Mouse (Mus musculus) hindlimb bud, embryonic 11.5 days (tissue): ENCODE measurements around the gene Lrrtm3.

Experiments
- DNase-seq: peaks from one replicate; pipeline ENCODE4 v3.0.0-alpha.2; 2012; ENCODE audit warnings: low read depth, low spot score; ENCODE audit errors: extremely low spot score

Lrrtm3 gene

DNA sequence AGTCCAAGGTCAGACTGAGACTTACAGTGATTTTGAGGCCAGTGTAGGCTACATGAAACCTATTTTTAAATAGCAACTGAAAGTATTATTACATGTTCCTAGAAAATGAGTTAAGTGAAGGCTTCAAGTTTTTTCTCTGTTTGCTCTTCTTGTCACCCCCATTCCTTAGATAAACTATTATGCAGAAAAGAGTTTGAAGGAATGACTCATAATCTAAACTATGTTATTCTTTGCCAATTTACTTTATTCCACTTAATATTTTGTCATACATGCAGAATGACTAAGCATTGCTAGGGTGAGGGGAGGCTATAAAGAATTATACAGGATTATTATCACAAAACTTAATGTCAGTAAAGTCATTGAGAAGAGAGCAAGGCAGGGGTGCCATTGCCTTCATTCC is 181.2 kb downstream of the Lrrtm3 start:
- no peak for DNase-seq

- no peak for DNase-seq
These were observed 190.2 kb downstream of the Lrrtm3 start for GRCm38 (mm10) chr10:63899891-63900290.

GRCm38 (mm10) chr10:63894612-63895011 is 195.5 kb downstream of the Lrrtm3 start:
- no peak for DNase-seq

DNA sequence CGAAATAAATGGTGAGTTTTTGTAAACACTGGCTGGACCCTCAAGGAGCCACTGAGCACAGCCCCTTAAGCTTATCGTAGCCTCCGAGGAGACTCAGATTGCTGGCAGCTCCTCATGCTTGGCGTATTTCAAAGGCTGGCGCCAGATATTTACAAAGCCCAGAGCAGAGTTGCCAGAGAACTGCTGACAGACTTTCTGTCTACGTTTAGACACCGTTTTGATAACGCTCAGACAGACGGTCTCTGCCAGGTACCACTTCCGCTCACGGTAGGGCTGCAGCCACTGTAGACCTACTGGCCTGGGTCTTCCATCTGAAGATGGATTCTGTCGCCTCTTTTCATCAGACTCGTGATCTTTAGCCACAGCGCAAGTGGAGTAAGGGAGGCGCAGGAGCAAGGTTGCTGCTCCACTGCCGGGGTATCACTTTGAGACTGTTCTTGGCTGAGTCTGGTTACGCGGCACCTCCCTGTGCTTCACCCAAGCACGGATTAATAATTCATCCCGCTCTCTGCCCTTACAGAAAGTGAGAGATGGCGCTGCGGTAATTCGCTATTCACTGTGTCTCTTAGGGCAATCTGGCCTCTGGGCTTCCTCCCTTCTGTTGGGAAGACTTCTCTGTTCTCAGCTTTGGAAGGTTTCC is 203.5 kb downstream of the Lrrtm3 start:
- DNase-seq: no peak

DNA sequence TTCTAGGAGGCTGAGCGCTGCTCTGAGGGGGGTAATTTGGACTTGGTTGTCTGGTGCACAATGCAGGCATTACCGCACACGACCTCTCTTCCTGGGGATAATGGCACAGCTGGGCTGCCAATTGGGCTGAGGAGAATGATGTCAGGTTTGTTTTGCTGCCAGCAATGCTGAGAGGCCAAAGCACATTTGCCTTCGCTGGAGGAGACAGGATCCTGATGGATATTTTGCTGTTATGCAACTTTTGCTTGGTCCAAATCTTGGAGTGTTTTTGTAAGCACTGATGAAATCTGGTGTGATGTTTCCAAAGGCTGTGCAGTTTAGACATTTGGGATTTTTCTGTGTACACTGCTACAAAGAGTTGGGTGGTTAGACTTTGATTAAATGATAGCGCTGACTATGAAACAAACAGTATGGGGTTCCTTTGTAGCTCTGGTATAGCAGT is 209.6 kb downstream of the Lrrtm3 start:
- no peak for DNase-seq
